Mouse (Mus musculus) left cerebral cortex, postnatal 14 days (tissue): Measurements from ENCODE around the gene Glyr1. TPM values are rescaled to one million over a fixed set of nuclear protein-coding genes. Genes with fewer than 3 reads are reported as not detected.

Experiments used
- DNase-seq, 2 experiments: peaks; one replicate each; pipeline ENCODE4 v3.0.0; 2021 to 2022; ENCODE audit warnings: low spot score in 2 of 2, mixed read lengths in 1 of 2
- intact Hi-C: fragments of 180-260 bp; cut with DNase I; formaldehyde crosslinking; loops from one replicate; pipeline ENCODE4 v1.15.1; 2025
- long read RNA-seq, 2 experiments: library from polyadenylated mRNA; stranded (forward); transcript quantifications; one replicate each; pipeline ENCODE4 v2.0.0; 2021
- total RNA-seq, 2 experiments: library from RNA; stranded (reverse); gene quantifications; 2 replicates each; pipeline ENCODE4 v1.2.3; 2021

Gene Glyr1
- total RNA-seq, result 100 to 1,000 TPM; 141 to 156 TPM
- long read RNA-seq, experiment 1, transcript Glyr1-201 (16 exons, 3,280 nt), result major isoform, 88 of 193 reads
- long read RNA-seq, experiment 1, transcript Glyr1-202 (16 exons, 3,292 nt), result minor isoform, 59 of 193 reads
- long read RNA-seq, experiment 1, partial matches to known transcripts, result 15 of 193 reads
- long read RNA-seq, experiment 1, other reads (novel, unspliced or antisense), result 30 of 193 reads
- long read RNA-seq, experiment 2, transcript Glyr1-201 (16 exons, 3,280 nt), result major isoform, 75 of 185 reads
- long read RNA-seq, experiment 2, transcript Glyr1-202 (16 exons, 3,292 nt), result minor isoform, 46 of 185 reads
- long read RNA-seq, experiment 2, partial matches to known transcripts, result 20 of 185 reads
- long read RNA-seq, experiment 2, other reads (novel, unspliced or antisense), result 43 of 185 reads

GRCm38 (mm10) chr16:5049774-5050234 is at the start of gene Glyr1, which contains the start of gene Ubn1:
Gene Glyr1, minus strand, starts transcription at chr16:5049863.
Gene Ubn1, plus strand, starts transcription at chr16:5050057.
- intact Hi-C loops, result loop anchor here (5.0 to 10.0 kb wide), 2 partner anchors 97 to 355 kb away; partner anchors contain the start of gene Sec14l5
- peak; percentile 100 for DNase-seq

GRCm38 (mm10) chr16:5096504-5096903 is 46.8 kb upstream of the Glyr1 start:
- no peak for DNase-seq
- intact Hi-C loops, result no loop called here

- intact Hi-C loops, result no loop called here
- no peak for DNase-seq
Observed at GRCm38 (mm10) chr16:5093285-5093684, 43.6 kb upstream of the Glyr1 start.

GRCm38 (mm10) chr16:5089021-5089420 is 39.4 kb upstream of the Glyr1 start:
- intact Hi-C loops, result no loop called here
- DNase-seq, result no peak

GRCm38 (mm10) chr16:5086179-5086578 is 36.5 kb upstream of the Glyr1 start:
- intact Hi-C loops, result no loop called here
- no peak for DNase-seq

GRCm38 (mm10) chr16:5085196-5085595 is 35.5 kb upstream of the Glyr1 start:
- intact Hi-C loops, result no loop called here
- DNase-seq, result no peak

- no peak for DNase-seq
- intact Hi-C loops, result no loop called here
Observed at GRCm38 (mm10) chr16:5074341-5074740, 24.7 kb upstream of the Glyr1 start.

GRCm38 (mm10) chr16:5071974-5072373 is 22.3 kb upstream of the Glyr1 start:
- intact Hi-C loops, result no loop called here
- DNase-seq, result no peak

GRCm38 (mm10) chr16:5070321-5070720 is 20.7 kb upstream of the Glyr1 start:
- DNase-seq, result peak; percentile 27 to 41
- intact Hi-C loops, result no loop called here

GRCm38 (mm10) chr16:5063472-5063871 is 13.8 kb upstream of the Glyr1 start:
- DNase-seq, result no peak
- intact Hi-C loops, result no loop called here

- intact Hi-C loops, result no loop called here
- DNase-seq, result peak; percentile 8 to 41
Observed at GRCm38 (mm10) chr16:5058114-5058513, 8.5 kb upstream of the Glyr1 start.

GRCm38 (mm10) chr16:5050251-5051110 is 818 bp upstream of the Glyr1 start:
- intact Hi-C loops, result loop anchor here (5.0 kb wide), 1 partner anchor 97 kb away; the partner anchor contains the start of gene Sec14l5
- peak; percentile 77 to 79 for DNase-seq

GRCm38 (mm10) chr16:5049182-5049773 is 385 bp downstream of the Glyr1 start:
- intact Hi-C loops, result loop anchor here (10.0 kb wide), 1 partner anchor 354 kb away; no protein-coding TSS in a partner anchor
- DNase-seq, result no peak

- intact Hi-C loops, result loop anchor here (10.0 kb wide), 1 partner anchor 351 kb away; no protein-coding TSS in a partner anchor
Observed at GRCm38 (mm10) chr16:5045322-5045721, 4.3 kb downstream of the Glyr1 start.

GRCm38 (mm10) chr16:5036649-5037234 is 12.9 kb downstream of the Glyr1 start:
- no peak for DNase-seq

More at GRCm38 (mm10) chr16:5045322-5045721, 4.3 kb downstream of the Glyr1 start:
- no peak for DNase-seq

GRCm38 (mm10) chr16:5035591-5035990 is 14.1 kb downstream of the Glyr1 start:
- intact Hi-C loops, result no loop called here
- no peak for DNase-seq

More at GRCm38 (mm10) chr16:5036649-5037234, 12.9 kb downstream of the Glyr1 start:
- intact Hi-C loops, result no loop called here

- intact Hi-C loops, result loop anchor here (5.0 kb wide), 1 partner anchor 37 kb away; no protein-coding TSS in a partner anchor
- DNase-seq, result no peak
Observed at GRCm38 (mm10) chr16:5029847-5030246, 19.8 kb downstream of the Glyr1 start.

GRCm38 (mm10) chr16:5024021-5024420 is 25.6 kb downstream of the Glyr1 start:
- DNase-seq, result no peak
- intact Hi-C loops, result no loop called here

GRCm38 (mm10) chr16:5014578-5014977 is 35.1 kb downstream of the Glyr1 start:
- intact Hi-C loops, result loop anchor here (5.0 kb wide), 2 partner anchors 37 to 52 kb away; partner anchors contain the start of gene Anks3
- no peak for DNase-seq
